Mouse (Mus musculus) bone marrow, adult 2 months (tissue): ENCODE data around the gene Bcr.

Experiments
- CTCF ChIP-seq: fragments of 200-500 bp; IDR thresholded peaks from 2 replicates; pipeline ENCODE4 v1.5.1; 2011; ENCODE audit warnings: low read length, control low read depth; ENCODE audit not compliant: control insufficient read depth, insufficient read depth
- POLR2A ChIP-seq: fragments of 200-500 bp; IDR thresholded peaks from 2 replicates; pipeline ENCODE4 v1.6.1; 2011; ENCODE audit warnings: low read depth, mild to moderate bottlenecking, control low read depth, low read length, borderline replicate concordance; ENCODE audit not compliant: control insufficient read depth

DNA sequence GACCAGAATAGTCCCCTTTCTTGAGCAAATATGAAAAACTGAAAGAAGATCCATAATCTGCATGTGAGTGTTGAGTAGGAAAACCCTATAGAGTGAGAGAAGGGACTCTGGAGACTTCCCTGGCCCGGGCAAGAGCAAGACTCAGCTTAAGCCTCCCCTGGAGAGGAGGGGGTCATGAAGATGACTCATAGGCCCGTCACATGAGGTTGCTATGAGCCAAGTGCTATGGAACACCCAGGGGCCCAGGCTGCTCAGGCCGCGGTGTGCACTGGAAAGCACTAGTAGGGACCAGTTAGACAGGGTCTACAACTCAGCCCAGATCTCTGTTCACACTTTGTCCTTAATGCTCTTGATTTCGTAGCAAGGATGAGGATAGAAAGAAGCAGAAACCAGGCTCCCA, 54.8 kb downstream of the Bcr start:
- TF ChIP-seq POLR2A (no peak), CTCF (no peak)
